ENCODE assay signal across 7 mouse cellular contexts in genomic region chr2:174472407-174472806, GRCm38 (mm10). TPM values are rescaled to one million over a fixed set of nuclear protein-coding genes. Genes with fewer than 3 reads are reported as not detected.
DNase-seq lines count a peak whose midpoint lies in the region; ATAC-seq lines count a peak whose summit lies in the region.

No protein-coding gene starts in this region.

- peak overlapping the region; percentile 65 for H3K27ac ChIP-seq in lung, embryonic 15.5 days
- no peak overlapping the region; the same call in 1 of the 2 replicates for H3K27ac ChIP-seq in embryonic facial prominence, embryonic 11.5 days (replicated peaks; ENCODE audit: low read depth, low read length)
- peak overlapping the region; percentile 53; the same call in 1 of the 2 replicates for H3K27ac ChIP-seq in hindbrain, embryonic 15.5 days (replicated peaks)
- H3K27ac ChIP-seq in midbrain, embryonic 13.5 days, result peak overlapping the region; percentile 56; the same call in 1 of the 2 replicates

- no peaks in the 10 kb centered on the region for H3K27me3 ChIP-seq in lung, embryonic 15.5 days
- no peaks in the 10 kb centered on the region for H3K27me3 ChIP-seq in embryonic facial prominence, embryonic 11.5 days (ENCODE audit: control insufficient read depth, insufficient read depth, low read length)
- no peaks in the 10 kb centered on the region for H3K27me3 ChIP-seq in hindbrain, embryonic 15.5 days
- H3K27me3 ChIP-seq in midbrain, embryonic 13.5 days, result no peaks in the 10 kb centered on the region

- WGBS in lung, embryonic 15.5 days, result 8% methylated on average over 30 of the region's 30 CpGs
- whole genome bisulfite sequencing in embryonic facial prominence, embryonic 11.5 days, result 7% methylated on average over 30 of the region's 30 CpGs
- 8% methylated on average over 30 of the region's 30 CpGs for WGBS in hindbrain, embryonic 15.5 days
- 8% methylated on average over 28 of the region's 30 CpGs for WGBS in midbrain, embryonic 13.5 days

- no peaks in the 10 kb centered on the region for H3K9me3 ChIP-seq in lung, embryonic 15.5 days
- no peaks in the 10 kb centered on the region for H3K9me3 ChIP-seq in embryonic facial prominence, embryonic 11.5 days (replicated peaks; ENCODE audit: control insufficient read depth, low read length)
- H3K9me3 ChIP-seq in hindbrain, embryonic 15.5 days, result no peaks in the 10 kb centered on the region
- no peaks in the 10 kb centered on the region for H3K9me3 ChIP-seq in midbrain, embryonic 13.5 days

- peaks cover 19% of the 10 kb centered on the region for H3K4me1 ChIP-seq in lung, embryonic 15.5 days
- no peaks in the 10 kb centered on the region for H3K4me1 ChIP-seq in embryonic facial prominence, embryonic 11.5 days (ENCODE audit: control insufficient read depth, insufficient read depth, low read length)
- H3K4me1 ChIP-seq in hindbrain, embryonic 15.5 days (replicated peaks), result peaks cover 14% of the 10 kb centered on the region
- peaks cover 16% of the 10 kb centered on the region for H3K4me1 ChIP-seq in midbrain, embryonic 13.5 days (replicated peaks)

- peak overlapping the region; percentile 69 for H3K4me3 ChIP-seq in lung, embryonic 15.5 days
- H3K4me3 ChIP-seq in embryonic facial prominence, embryonic 11.5 days (ENCODE audit: low read depth, low read length), result peak overlapping the region; percentile 74
- H3K4me3 ChIP-seq in hindbrain, embryonic 15.5 days, result peak overlapping the region; percentile 67
- H3K4me3 ChIP-seq in midbrain, embryonic 13.5 days (replicated peaks), result peak overlapping the region; percentile 75

- H3K4me2 ChIP-seq in lung, embryonic 15.5 days, result peak overlapping the region; percentile 80
- H3K4me2 ChIP-seq in embryonic facial prominence, embryonic 11.5 days (ENCODE audit: low read depth, low read length), result peak overlapping the region; percentile 74
- peak overlapping the region; percentile 80 for H3K4me2 ChIP-seq in hindbrain, embryonic 15.5 days
- peak overlapping the region; percentile 74 for H3K4me2 ChIP-seq in midbrain, embryonic 13.5 days (replicated peaks)

- H3K36me3 ChIP-seq in lung, embryonic 15.5 days, result peaks cover 15% of the 10 kb centered on the region; the same call in 1 of the 2 replicates
- H3K36me3 ChIP-seq in embryonic facial prominence, embryonic 11.5 days (replicated peaks; ENCODE audit: control insufficient read depth, insufficient read depth, low read depth, low read length), result no peaks in the 10 kb centered on the region; the same call in 1 of the 2 replicates
- peaks cover 2% of the 10 kb centered on the region; the same call in 1 of the 2 replicates for H3K36me3 ChIP-seq in hindbrain, embryonic 15.5 days
- H3K36me3 ChIP-seq in midbrain, embryonic 13.5 days, result peaks cover 20% of the 10 kb centered on the region

- peak; percentile 13 for ATAC-seq in lung, embryonic 15.5 days (ENCODE audit: borderline replicate concordance, extremely low read depth, low FRiP score, low TSS enrichment)
- ATAC-seq in embryonic facial prominence, embryonic 11.5 days (replicated peaks; ENCODE audit: insufficient number of reproducible peaks, low FRiP score, low TSS enrichment, low read depth), result peak; percentile 17
- ATAC-seq in hindbrain, embryonic 15.5 days (ENCODE audit: low FRiP score, low read depth), result peak; percentile 46
- ATAC-seq in midbrain, embryonic 13.5 days, result no peak; the same call in 1 of the 2 replicates

- peak overlapping the region; percentile 71 for H3K9ac ChIP-seq in lung, embryonic 15.5 days
- H3K9ac ChIP-seq in embryonic facial prominence, embryonic 11.5 days (replicated peaks; ENCODE audit: low read length), result peak overlapping the region; percentile 84
- peak overlapping the region; percentile 56 for H3K9ac ChIP-seq in hindbrain, embryonic 15.5 days
- peak overlapping the region; percentile 80 for H3K9ac ChIP-seq in midbrain, embryonic 13.5 days (replicated peaks)

- no peak for DNase-seq in lung, postnatal 10 days
- DNase-seq in embryonic facial prominence, embryonic 11.5 days (ENCODE audit: low spot score), result peak; percentile 32
- DNase-seq in right cerebral cortex, postnatal 4 days, result no peak
- DNase-seq in thymus, postnatal 14 days, result no peak

RNA-seq across cellular contexts. Expression of gene Prelid3b, which starts 0.5 kb away (rescaled TPM):
- polyA plus RNA-seq in lung, embryonic 15.5 days (2015; fragmentation: Nextera tagmentation; extraction: Ambion mirVana), result 116 TPM in 2 replicates
- 131 and 134 TPM in 2 replicates for polyA plus RNA-seq in embryonic facial prominence, embryonic 11.5 days (2014; fragmentation: Nextera tagmentation; extraction: Ambion mirVana)
- 110 and 111 TPM in 2 replicates for polyA plus RNA-seq in hindbrain, embryonic 15.5 days (2015; fragmentation: Nextera tagmentation; extraction: Ambion mirVana)
- 108 and 115 TPM in 2 replicates for polyA plus RNA-seq in midbrain, embryonic 13.5 days (2015; fragmentation: Nextera tagmentation; extraction: Ambion mirVana)

RNA-seq across cellular contexts. Expression of gene Atp5e, which starts 8.5 kb away (rescaled TPM):
- 761 and 785 TPM in 2 replicates for polyA plus RNA-seq in lung, embryonic 15.5 days (2015; fragmentation: Nextera tagmentation; extraction: Ambion mirVana)
- 686 and 711 TPM in 2 replicates for polyA plus RNA-seq in embryonic facial prominence, embryonic 11.5 days (2014; fragmentation: Nextera tagmentation; extraction: Ambion mirVana)
- 799 and 873 TPM in 2 replicates for polyA plus RNA-seq in hindbrain, embryonic 15.5 days (2015; fragmentation: Nextera tagmentation; extraction: Ambion mirVana)
- 768 and 784 TPM in 2 replicates for polyA plus RNA-seq in midbrain, embryonic 13.5 days (2015; fragmentation: Nextera tagmentation; extraction: Ambion mirVana)

RNA-seq across cellular contexts. Expression of gene Tubb1, which starts 21.9 kb away (rescaled TPM):
- polyA plus RNA-seq in lung, embryonic 15.5 days (2015; fragmentation: Nextera tagmentation; extraction: Ambion mirVana), result 6.6 and 7.9 TPM in 2 replicates
- 5.2 and 6.6 TPM in 2 replicates for polyA plus RNA-seq in embryonic facial prominence, embryonic 11.5 days (2014; fragmentation: Nextera tagmentation; extraction: Ambion mirVana)
- 1.1 TPM in 2 replicates for polyA plus RNA-seq in hindbrain, embryonic 15.5 days (2015; fragmentation: Nextera tagmentation; extraction: Ambion mirVana)
- 0.98 and 1.5 TPM in 2 replicates for polyA plus RNA-seq in midbrain, embryonic 13.5 days (2015; fragmentation: Nextera tagmentation; extraction: Ambion mirVana)

RNA-seq across cellular contexts. Expression of gene Ctsz, which starts 33.6 kb away (rescaled TPM):
- polyA plus RNA-seq in lung, embryonic 15.5 days (2015; fragmentation: Nextera tagmentation; extraction: Ambion mirVana), result 212 and 217 TPM in 2 replicates
- 86.5 and 106 TPM in 2 replicates for polyA plus RNA-seq in embryonic facial prominence, embryonic 11.5 days (2014; fragmentation: Nextera tagmentation; extraction: Ambion mirVana)
- 74.8 and 84.4 TPM in 2 replicates for polyA plus RNA-seq in hindbrain, embryonic 15.5 days (2015; fragmentation: Nextera tagmentation; extraction: Ambion mirVana)
- 66.1 and 74.5 TPM in 2 replicates for polyA plus RNA-seq in midbrain, embryonic 13.5 days (2015; fragmentation: Nextera tagmentation; extraction: Ambion mirVana)

RNA-seq across cellular contexts. Expression of gene Nelfcd, which starts 56.8 kb away (rescaled TPM):
- polyA plus RNA-seq in lung, embryonic 15.5 days (2015; fragmentation: Nextera tagmentation; extraction: Ambion mirVana), result 128 and 138 TPM in 2 replicates
- polyA plus RNA-seq in embryonic facial prominence, embryonic 11.5 days (2014; fragmentation: Nextera tagmentation; extraction: Ambion mirVana), result 184 and 204 TPM in 2 replicates
- polyA plus RNA-seq in hindbrain, embryonic 15.5 days (2015; fragmentation: Nextera tagmentation; extraction: Ambion mirVana), result 106 and 112 TPM in 2 replicates
- 123 and 136 TPM in 2 replicates for polyA plus RNA-seq in midbrain, embryonic 13.5 days (2015; fragmentation: Nextera tagmentation; extraction: Ambion mirVana)
